Mouse (Mus musculus) midbrain, embryonic 11.5 days (tissue): ENCODE measurements around the gene Gtpbp6. TPM values are rescaled to one million over a fixed set of nuclear protein-coding genes. Genes with fewer than 3 reads are reported as not detected.

Experiments used
- ATAC-seq: fragments of 200-750 bp; cut with Nextera tagmentation; 2 replicates; pipeline ENCODE4 v1.8.0; 2017; ENCODE audit warnings: moderate TSS enrichment, moderate library complexity; ENCODE audit not compliant: low FRiP score
- DNase-seq: peaks from one replicate; pipeline ENCODE4 v3.0.0; 2015; ENCODE audit warnings: low spot score; ENCODE audit errors: missing footprints
- H3K27ac ChIP-seq: fragments of 300-500 bp; sonication (generic); 2 replicates; pipeline ENCODE4 v1.5.1; 2014; ENCODE audit warnings: low read depth, low read length
- H3K27me3 ChIP-seq: fragments of 300-500 bp; sonication (generic); 2 replicates; pipeline ENCODE4 v1.6.1; 2014; ENCODE audit warnings: mild to moderate bottlenecking, low read length, moderate library complexity, mixed read lengths; ENCODE audit not compliant: control insufficient read depth, insufficient read depth
- H3K36me3 ChIP-seq: fragments of 300-500 bp; sonication (generic); 2 replicates; pipeline ENCODE4 v1.6.1; 2014; ENCODE audit warnings: mild to moderate bottlenecking, low read length, moderate library complexity, mixed read lengths; ENCODE audit not compliant: control insufficient read depth, insufficient read depth
- H3K4me1 ChIP-seq: fragments of 300-500 bp; sonication (generic); 2 replicates; pipeline ENCODE4 v1.6.1; 2014; ENCODE audit warnings: low read length; ENCODE audit not compliant: control insufficient read depth, insufficient read depth
- H3K4me2 ChIP-seq: fragments of 300-500 bp; sonication (generic); 2 replicates; pipeline ENCODE4 v1.6.1; 2014; ENCODE audit warnings: mild to moderate bottlenecking, moderate library complexity
- H3K4me3 ChIP-seq: fragments of 300-500 bp; sonication (generic); 2 replicates; pipeline ENCODE4 v1.5.1; 2014; ENCODE audit warnings: low read depth, low read length
- H3K9ac ChIP-seq: fragments of 300-500 bp; sonication (generic); 2 replicates; pipeline ENCODE4 v1.6.1; 2014; ENCODE audit warnings: low read length
- H3K9me3 ChIP-seq: fragments of 300-500 bp; sonication (generic); 2 replicates; pipeline ENCODE4 v1.6.1; 2016; ENCODE audit warnings: low read length; ENCODE audit not compliant: control insufficient read depth
- WGBS: fragments of 180-500 bp; shearing (Covaris S2); extraction: QIAGEN DNeasy Blood & Tissue Kit; methylation state at CpG from one replicate; pipeline ENCODE4 v1.1.7; 2014; 5-methylcytosine and 5-hydroxymethylcytosine counted together
- polyA plus RNA-seq: library from polyadenylated mRNA; unstranded; fragments of >200 nt; fragmentation: Nextera tagmentation; extraction: Ambion mirVana; gene quantifications from 2 replicates; pipeline ENCODE4 v1.2.1, GENCODE M21; 2014

The Gtpbp6 gene
- polyA plus RNA-seq, 1 experiment from 2014 or later: 24.7 TPM

DNA sequence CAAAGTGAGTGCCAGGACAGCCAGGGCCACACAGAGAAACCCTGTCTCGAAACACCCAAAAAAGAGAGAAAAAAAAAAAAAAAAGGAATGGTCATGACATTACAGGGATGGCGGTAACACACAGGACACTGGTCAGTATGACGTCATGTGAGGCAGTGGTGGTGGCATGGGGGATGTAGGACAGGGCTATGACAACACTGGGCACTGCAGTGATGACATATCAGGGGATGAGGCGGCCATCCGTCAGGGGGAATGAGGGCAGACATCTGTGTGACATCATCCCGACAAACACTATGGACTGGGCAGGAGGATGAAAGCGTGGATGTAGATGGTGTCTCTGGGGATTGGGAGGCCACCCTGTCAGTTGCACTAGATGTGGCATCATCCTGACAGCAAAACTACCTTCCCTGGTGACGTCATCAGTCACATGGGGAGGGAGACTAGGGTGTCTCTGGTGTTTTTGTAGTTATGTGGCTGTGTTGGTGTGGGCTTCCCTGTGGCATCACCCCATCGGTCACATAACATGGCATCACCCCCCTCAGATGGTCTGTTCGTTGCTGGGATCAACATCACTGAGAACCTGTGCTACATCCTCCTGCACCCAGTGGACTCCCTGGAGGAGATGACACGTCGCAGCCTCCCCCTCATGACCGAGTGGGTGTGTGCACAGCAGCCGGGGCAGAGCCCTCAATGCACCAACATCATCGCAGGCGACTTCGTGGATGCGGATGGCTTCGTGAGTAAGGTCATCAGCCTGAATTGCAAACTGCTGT lies 5.0 kb downstream of the Gtpbp6 start:
- Histone ChIP-seq H3K4me1 (peaks cover 23% of the 10 kb centered on the region), H3K9ac (no peak overlapping the region), H3K27ac (no peak overlapping the region), H3K4me2 (no peak overlapping the region), H3K36me3 (peaks cover 26% of the 10 kb centered on the region; the same call in 1 of the 2 replicates), H3K4me3 (no peak overlapping the region), H3K27me3 (peaks cover 5% of the 10 kb centered on the region; the same call in 1 of the 2 replicates), H3K9me3 (no peaks in the 10 kb centered on the region)
- no peak for DNase-seq
- no peak for ATAC-seq
- WGBS: 95% methylated on average over 19 of the region's 19 CpGs

DNA sequence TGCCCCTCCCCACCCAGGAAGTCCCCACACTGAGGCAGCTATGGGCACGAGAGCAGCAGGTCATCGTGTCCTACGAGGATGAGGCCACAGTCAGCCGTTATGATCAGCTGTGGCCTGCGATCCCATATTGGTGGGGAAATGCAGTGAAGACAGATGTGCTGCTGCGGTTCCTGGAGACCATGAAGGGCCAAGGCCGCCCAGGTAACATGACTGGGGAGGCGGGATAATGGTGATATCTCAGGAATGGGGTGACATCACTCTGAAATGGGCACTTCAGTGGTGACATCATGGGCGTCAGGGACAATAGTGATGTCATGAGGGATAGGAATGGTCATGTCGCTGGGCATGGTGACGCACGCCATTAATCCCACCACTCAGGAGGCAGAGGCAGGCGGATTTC lies 5.6 kb downstream of the Gtpbp6 start:
- 95% methylated on average over 13 of the region's 13 CpGs for WGBS
- ATAC-seq (no peak), DNase-seq (no peak)
- H3K36me3 ChIP-seq: peaks cover 26% of the 10 kb centered on the region; the same call in 1 of the 2 replicates
- H3K4me1 ChIP-seq: peaks cover 23% of the 10 kb centered on the region
- no peak overlapping the region for H3K9ac ChIP-seq
- peaks cover 5% of the 10 kb centered on the region; the same call in 1 of the 2 replicates for H3K27me3 ChIP-seq
- H3K4me3 ChIP-seq: no peak overlapping the region
- no peak overlapping the region for H3K27ac ChIP-seq
- no peak overlapping the region for H3K4me2 ChIP-seq
- H3K9me3 ChIP-seq: no peaks in the 10 kb centered on the region

DNA sequence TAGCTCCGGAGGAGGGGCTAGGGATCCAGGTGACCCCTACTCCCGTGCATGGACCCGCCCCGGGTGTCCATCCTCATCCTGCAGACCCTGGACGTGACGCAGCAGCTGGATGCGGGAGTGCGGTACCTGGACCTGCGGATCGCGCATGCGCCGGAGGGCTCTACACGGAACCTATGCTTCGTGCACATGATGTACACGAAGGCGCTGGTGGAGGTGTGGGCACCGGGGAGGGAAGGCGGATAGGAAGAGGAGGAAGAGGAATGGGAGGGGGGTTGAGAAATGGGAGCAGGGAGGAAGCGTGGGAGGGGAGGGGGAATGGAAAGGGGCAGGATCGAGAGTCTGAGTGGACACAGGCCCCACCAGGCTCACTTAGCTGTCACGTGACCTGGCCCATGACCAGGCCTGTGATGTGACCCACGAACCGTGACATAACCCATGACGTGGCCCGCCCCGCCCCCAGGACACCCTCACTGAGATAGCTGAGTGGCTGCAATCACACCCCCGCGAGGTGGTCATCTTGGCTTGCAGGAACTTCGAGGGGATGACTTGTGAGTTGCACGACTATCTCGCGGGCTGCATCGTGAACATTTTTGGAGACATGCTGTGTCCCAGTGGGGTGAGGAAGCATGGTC lies 6.2 kb downstream of the Gtpbp6 start:
- Histone ChIP-seq H3K27ac (no peak overlapping the region), H3K4me1 (peaks cover 20% of the 10 kb centered on the region), H3K27me3 (peaks cover 5% of the 10 kb centered on the region; the same call in 1 of the 2 replicates), H3K9me3 (no peaks in the 10 kb centered on the region), H3K36me3 (peaks cover 26% of the 10 kb centered on the region; the same call in 1 of the 2 replicates), H3K4me3 (peak overlapping the region; percentile 23), H3K9ac (0 out of 2 replicates have a peak overlapping the region, but pooled peaks have one; percentile 9), H3K4me2 (peak overlapping the region; percentile 49)
- ATAC-seq (peak; percentile 36), DNase-seq (peak; percentile 88)
- WGBS: 19% methylated on average over 34 of the region's 34 CpGs

DNA sequence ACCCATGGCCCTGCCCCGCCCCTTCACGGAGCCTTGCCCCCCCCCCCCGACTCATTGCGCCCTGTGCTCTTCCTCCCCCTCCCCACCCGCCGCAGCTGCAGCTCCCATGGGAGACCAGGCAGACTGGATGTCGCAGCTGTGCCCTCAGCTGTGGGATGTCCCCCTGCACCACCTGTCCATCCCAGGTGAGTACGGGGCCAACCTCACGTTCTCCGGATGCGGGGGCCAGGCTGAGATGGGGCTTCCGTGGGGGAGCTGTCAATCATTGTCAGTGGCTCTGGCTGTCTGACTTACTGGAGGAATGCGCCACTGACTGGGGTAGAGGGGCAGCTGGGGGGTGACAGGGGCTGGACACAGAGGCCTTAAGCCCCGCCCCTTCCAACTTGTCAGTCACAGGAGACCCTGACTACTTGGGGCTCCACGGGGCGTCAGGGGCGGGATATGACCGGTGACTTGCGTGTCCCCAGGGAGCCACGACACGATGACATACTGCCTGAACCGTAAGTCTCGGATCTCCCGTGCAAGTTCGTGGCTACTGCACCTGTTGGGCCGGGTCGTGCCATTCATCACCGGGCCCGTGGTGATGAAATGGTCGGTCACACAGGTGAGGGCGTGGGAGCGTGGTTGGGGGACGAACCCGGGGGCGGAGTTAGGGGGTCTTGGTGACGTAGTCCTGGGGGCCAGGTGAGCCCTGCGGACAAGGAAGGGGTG lies 6.9 kb downstream of the Gtpbp6 start:
- H3K4me1 ChIP-seq: peaks cover 15% of the 10 kb centered on the region
- no peak overlapping the region for H3K27ac ChIP-seq
- peak overlapping the region; percentile 23 for H3K4me3 ChIP-seq
- no peaks in the 10 kb centered on the region for H3K9me3 ChIP-seq
- H3K4me2 ChIP-seq: peak overlapping the region; percentile 49
- ATAC-seq (peak; percentile 34), DNase-seq (no peak)
- no peak overlapping the region for H3K9ac ChIP-seq
- WGBS: 1% methylated on average over 34 of the region's 37 CpGs
- peaks cover 5% of the 10 kb centered on the region; the same call in 1 of the 2 replicates for H3K27me3 ChIP-seq
- peaks cover 26% of the 10 kb centered on the region; the same call in 1 of the 2 replicates for H3K36me3 ChIP-seq

DNA sequence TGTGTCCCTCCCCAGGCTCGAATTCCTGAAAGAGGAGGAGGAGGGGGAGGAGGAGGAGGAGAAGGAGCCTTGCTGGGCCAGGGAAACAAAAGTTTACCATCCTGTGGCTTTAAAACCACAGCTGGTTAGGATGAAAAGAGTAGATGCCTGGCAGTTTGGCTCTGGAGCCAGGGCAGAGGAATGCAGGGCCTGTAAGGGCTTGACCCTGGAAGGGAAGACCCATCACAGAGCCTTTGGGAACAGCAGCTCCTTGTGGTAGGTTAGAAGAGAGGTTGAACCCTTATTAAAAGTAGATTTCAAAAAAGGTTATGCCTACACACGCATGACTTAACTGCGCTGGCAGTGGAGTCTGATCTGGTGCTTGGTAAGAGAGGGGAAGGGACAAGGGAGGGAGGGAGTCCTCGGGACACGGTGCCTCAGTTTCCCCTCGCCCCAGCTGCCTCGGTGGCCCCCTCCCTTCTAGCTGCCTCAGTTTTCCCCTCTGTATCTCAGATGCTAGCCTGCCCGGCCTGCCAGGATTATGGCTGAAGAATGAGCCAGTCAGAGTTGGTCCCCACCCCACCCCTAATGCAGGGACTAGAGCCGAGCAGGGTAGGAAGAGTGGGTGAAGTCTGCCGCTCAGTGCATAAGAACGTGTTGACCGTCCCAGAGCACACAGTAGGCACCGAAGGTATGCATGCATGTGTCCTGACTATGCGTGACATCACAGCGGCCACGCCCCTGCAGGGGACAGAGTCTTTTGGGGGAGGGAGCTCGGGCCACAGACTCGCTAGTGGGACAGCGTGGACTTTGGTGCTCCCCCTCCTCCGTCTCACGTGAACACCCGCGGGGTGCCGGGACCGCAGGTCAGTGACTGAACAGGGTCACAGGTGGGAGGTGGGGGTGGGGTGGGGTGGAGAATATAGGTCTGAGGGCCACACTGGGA lies 8.1 kb downstream of the Gtpbp6 start, which contains the start of gene Plcxd1:
Gene Plcxd1, plus strand, starts transcription at position 314 of the 925 bp plus-strand sequence.
- no peaks in the 10 kb centered on the region for H3K9me3 ChIP-seq
- peak within 1 kb of the TSS; percentile 23; the same call in 1 of the 2 replicates for H3K4me3 ChIP-seq
- DNase-seq: peak; percentile 89
- peak within 1 kb of the TSS; percentile 49 for H3K4me2 ChIP-seq
- no peak within 1 kb of the TSS for H3K9ac ChIP-seq
- no peak within 1 kb of the TSS for H3K27ac ChIP-seq
- peaks cover 15% of the 10 kb centered on the region for H3K4me1 ChIP-seq
- H3K36me3 ChIP-seq: peaks cover 21% of the 10 kb centered on the region; the same call in 1 of the 2 replicates
- peak; percentile 12; the same call in 1 of the 2 replicates for ATAC-seq
- 4% methylated on average over 25 of the region's 25 CpGs for WGBS
- H3K27me3 ChIP-seq: peaks cover 5% of the 10 kb centered on the region; the same call in 1 of the 2 replicates

DNA sequence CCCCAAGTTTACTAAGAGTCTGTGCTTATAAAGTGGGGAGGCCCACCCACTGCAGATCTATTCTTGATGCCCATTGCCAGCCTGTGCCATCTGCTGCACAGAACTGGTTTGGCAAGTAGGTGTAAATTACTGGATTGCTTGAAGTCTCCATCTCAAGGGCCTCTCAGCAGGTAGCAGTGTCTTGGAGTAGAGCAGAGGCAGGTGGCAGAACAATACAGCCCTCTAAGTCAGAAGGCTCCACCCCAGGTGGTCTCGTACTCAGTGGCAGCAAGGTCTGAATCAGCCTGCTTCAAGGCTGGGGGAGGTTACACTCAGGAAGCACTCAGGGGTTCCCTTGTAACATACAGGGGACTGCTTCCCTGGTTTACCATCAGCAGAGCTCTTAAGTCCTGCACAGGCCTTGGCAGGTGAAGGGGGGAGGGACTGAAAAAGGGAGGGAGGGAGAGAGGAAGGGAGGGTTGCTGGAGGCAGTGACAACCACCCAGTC lies 9.0 kb downstream of the Gtpbp6 start:
- Histone ChIP-seq H3K27me3 (peaks cover 5% of the 10 kb centered on the region; the same call in 1 of the 2 replicates), H3K36me3 (peaks cover 12% of the 10 kb centered on the region; the same call in 1 of the 2 replicates), H3K9me3 (no peaks in the 10 kb centered on the region), H3K9ac (no peak overlapping the region), H3K27ac (no peak overlapping the region), H3K4me3 (no peak overlapping the region), H3K4me1 (peaks cover 16% of the 10 kb centered on the region), H3K4me2 (no peak overlapping the region)
- no peak for DNase-seq
- WGBS: 23% methylated on average over 1 of the region's 1 CpGs
- ATAC-seq: no peak

DNA sequence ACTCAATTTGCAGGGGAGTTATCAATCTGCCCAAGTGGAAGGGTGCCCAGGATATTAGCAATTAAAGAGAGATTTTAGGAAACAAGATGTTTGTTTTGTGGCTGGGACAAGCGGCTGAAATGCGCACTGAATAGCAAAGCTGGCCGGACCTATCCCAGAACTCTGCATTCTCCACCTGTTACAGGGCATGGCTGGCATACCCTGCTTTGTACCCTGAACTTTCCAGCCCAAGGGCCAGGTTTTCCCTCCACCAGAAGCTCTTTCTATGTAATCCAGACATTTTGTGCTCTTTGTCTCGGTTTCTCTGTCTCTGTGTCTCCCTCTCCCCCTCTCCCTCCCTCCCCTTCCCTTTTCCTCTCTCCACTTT lies 13.2 kb downstream of the Gtpbp6 start:
- peak; percentile 92 for DNase-seq
- H3K27ac ChIP-seq: no peak overlapping the region
- H3K9ac ChIP-seq: peak overlapping the region; percentile 67
- H3K4me3 ChIP-seq: peak overlapping the region; percentile 50
- H3K9me3 ChIP-seq: no peaks in the 10 kb centered on the region
- 1% methylated on average over 4 of the region's 4 CpGs for WGBS
- H3K4me1 ChIP-seq: peaks cover 2% of the 10 kb centered on the region; the same call in 1 of the 2 replicates
- no peaks in the 10 kb centered on the region for H3K27me3 ChIP-seq
- ATAC-seq: peak; percentile 29
- peak overlapping the region; percentile 74 for H3K4me2 ChIP-seq
- no peaks in the 10 kb centered on the region for H3K36me3 ChIP-seq
